Mouse (Mus musculus) heart, embryonic 13.5 days (tissue): ENCODE measurements around the gene Ssbp3. TPM values are rescaled to one million over a fixed set of nuclear protein-coding genes. Genes with fewer than 3 reads are reported as not detected.

ENCODE experiments used
- ATAC-seq: fragments of 200-750 bp; cut with Nextera tagmentation; 2 replicates; pipeline ENCODE4 v1.8.0; 2017; ENCODE audit warnings: moderate TSS enrichment; ENCODE audit not compliant: insufficient number of reproducible peaks, low FRiP score, low TSS enrichment; ENCODE audit errors: extremely low read depth
- H3K27ac ChIP-seq: fragments of 300-500 bp; sonication (generic); replicated peaks from 2 replicates; pipeline ENCODE4 v1.5.1; 2015; ENCODE audit warnings: moderate library complexity, mild to moderate bottlenecking, inconsistent platforms
- H3K27me3 ChIP-seq: fragments of 300-500 bp; sonication (generic); replicated peaks from 2 replicates; pipeline ENCODE4 v1.6.1; 2015; ENCODE audit warnings: mild to moderate bottlenecking, inconsistent platforms
- H3K36me3 ChIP-seq: fragments of 300-500 bp; sonication (generic); 2 replicates; pipeline ENCODE4 v1.6.1; 2015; ENCODE audit warnings: mild to moderate bottlenecking, inconsistent platforms
- H3K4me1 ChIP-seq: fragments of 300-500 bp; sonication (generic); 2 replicates; pipeline ENCODE4 v1.6.1; 2015; ENCODE audit warnings: inconsistent platforms
- H3K4me2 ChIP-seq: fragments of 300-500 bp; sonication (generic); 2 replicates; pipeline ENCODE4 v1.6.1; 2015; ENCODE audit warnings: inconsistent platforms, mild to moderate bottlenecking, moderate library complexity
- H3K4me3 ChIP-seq: fragments of 300-500 bp; sonication (generic); 2 replicates; pipeline ENCODE4 v1.5.1; 2015; ENCODE audit warnings: moderate library complexity, mild to moderate bottlenecking, inconsistent platforms
- H3K9ac ChIP-seq: fragments of 300-500 bp; sonication (generic); 2 replicates; pipeline ENCODE4 v1.6.1; 2015; ENCODE audit warnings: inconsistent platforms, mild to moderate bottlenecking, moderate library complexity
- H3K9me3 ChIP-seq: fragments of 300-500 bp; sonication (generic); 2 replicates; pipeline ENCODE4 v1.6.1; 2016; ENCODE audit warnings: inconsistent platforms
- WGBS: fragments of 180-500 bp; shearing (Covaris S2); methylation state at CpG from one replicate; pipeline ENCODE4 v1.1.7; 2015; ENCODE audit warnings: mixed read lengths; 5-methylcytosine and 5-hydroxymethylcytosine counted together
- polyA plus RNA-seq: library from polyadenylated mRNA; unstranded; fragments of >200 nt; fragmentation: Nextera tagmentation; extraction: Ambion mirVana; gene quantifications from 2 replicates; pipeline ENCODE4 v1.2.1, GENCODE M21; 2015

Ssbp3 gene
- polyA plus RNA-seq, 1 experiment from 2014 or later: 61.9 TPM

DNA sequence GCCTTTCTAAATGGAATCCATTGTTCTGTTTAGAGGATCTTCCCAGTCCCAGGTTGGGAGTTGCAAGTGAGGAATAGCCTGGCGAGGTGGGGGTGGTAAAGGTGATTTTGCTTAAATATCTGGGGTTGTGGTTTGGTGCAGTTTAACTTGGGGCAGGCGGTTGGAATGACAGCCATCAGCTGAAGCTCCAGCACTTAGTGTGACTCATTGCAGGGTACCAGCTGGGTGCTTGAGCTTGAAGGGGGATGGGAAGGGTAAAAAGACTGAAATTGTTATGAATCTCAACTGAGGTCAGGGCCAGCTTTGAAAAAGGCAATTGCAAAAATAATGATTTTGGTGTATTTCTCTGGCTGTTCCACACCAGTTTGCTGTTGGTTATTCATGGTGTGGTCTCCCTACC lies 50.0 kb downstream of the Ssbp3 start:
- H3K4me1 ChIP-seq: peaks cover 74% of the 10 kb centered on the region

DNA sequence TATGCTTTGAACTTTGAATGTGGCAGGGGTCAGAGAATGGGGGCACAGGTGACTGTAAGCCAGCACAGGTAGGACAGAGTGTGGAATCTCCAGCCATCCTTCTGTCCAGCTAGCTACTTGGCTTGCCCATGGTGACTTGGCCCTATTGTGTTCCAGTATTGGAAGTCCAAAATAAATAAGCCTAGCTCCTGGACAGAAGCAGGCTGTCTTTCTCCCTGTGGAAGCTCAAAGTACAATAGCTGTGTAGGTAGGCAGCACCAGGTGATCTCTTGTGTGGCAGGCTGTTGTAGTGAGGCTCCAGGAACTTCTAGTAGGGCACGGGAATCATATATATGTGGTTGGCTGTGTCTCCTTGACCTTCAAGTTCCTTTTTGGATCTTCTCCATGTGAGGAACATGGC lies 50.8 kb downstream of the Ssbp3 start:
- no peaks in the 10 kb centered on the region for H3K27me3 ChIP-seq
- no peak overlapping the region for H3K4me2 ChIP-seq
- no peak overlapping the region for H3K27ac ChIP-seq
- H3K36me3 ChIP-seq: peaks cover 6% of the 10 kb centered on the region; the same call in 1 of the 2 replicates
- ATAC-seq: no peak
- WGBS: 86% methylated on average over 1 of the region's 1 CpGs
- no peaks in the 10 kb centered on the region for H3K9me3 ChIP-seq
- no peak overlapping the region for H3K9ac ChIP-seq
- H3K4me1 ChIP-seq: peaks cover 71% of the 10 kb centered on the region
- H3K4me3 ChIP-seq: no peak overlapping the region

More for the DNA sequence above, 50.0 kb downstream of the Ssbp3 start:
- Histone ChIP-seq H3K27me3 (no peaks in the 10 kb centered on the region), H3K36me3 (peaks cover 4% of the 10 kb centered on the region; the same call in 1 of the 2 replicates), H3K4me3 (no peak overlapping the region), H3K9me3 (no peaks in the 10 kb centered on the region), H3K9ac (no peak overlapping the region), H3K27ac (no peak overlapping the region), H3K4me2 (no peak overlapping the region)
- ATAC-seq: no peak
- 90% methylated on average over 2 of the region's 2 CpGs for WGBS

GRCm38 (mm10) chr4:106964356-106964755 lies 53.9 kb downstream of the Ssbp3 start:
- H3K4me1 ChIP-seq: peaks cover 76% of the 10 kb centered on the region
- H3K4me3 ChIP-seq: no peak overlapping the region
- 57% methylated on average over 9 of the region's 9 CpGs for WGBS
- no peak for ATAC-seq
- no peak overlapping the region for H3K9ac ChIP-seq
- H3K36me3 ChIP-seq: peaks cover 6% of the 10 kb centered on the region; the same call in 1 of the 2 replicates
- no peaks in the 10 kb centered on the region for H3K27me3 ChIP-seq
- H3K9me3 ChIP-seq: no peaks in the 10 kb centered on the region
- 0 out of 2 replicates have a peak overlapping the region, but pooled peaks have one; percentile 12 for H3K27ac ChIP-seq
- no peak overlapping the region for H3K4me2 ChIP-seq

DNA sequence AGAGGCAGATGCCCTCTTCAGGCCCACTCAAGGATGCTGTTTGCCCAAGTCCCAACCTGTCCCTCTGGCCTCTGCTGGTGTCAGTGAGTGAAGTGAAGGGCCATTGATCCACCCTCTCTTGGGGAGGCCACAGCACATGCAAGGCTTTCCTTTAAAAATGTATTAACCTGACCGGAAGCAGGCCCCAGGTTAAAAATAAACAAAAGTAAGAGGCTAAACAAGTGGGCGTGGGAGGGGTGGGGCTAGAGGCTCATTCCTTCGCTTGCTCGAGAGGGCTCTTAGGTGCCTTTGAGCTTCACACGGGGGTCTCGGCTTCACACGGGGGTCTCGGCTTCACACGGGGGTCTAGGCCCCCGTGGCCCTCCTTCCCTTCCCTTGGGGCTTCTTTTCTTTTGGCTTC lies 54.5 kb downstream of the Ssbp3 start:
- peaks cover 77% of the 10 kb centered on the region for H3K4me1 ChIP-seq
- no peak overlapping the region for H3K9ac ChIP-seq
- H3K36me3 ChIP-seq: peaks cover 6% of the 10 kb centered on the region; the same call in 1 of the 2 replicates
- ATAC-seq: no peak
- 71% methylated on average over 10 of the region's 10 CpGs for WGBS
- H3K9me3 ChIP-seq: no peaks in the 10 kb centered on the region
- H3K27ac ChIP-seq: no peak overlapping the region
- H3K4me3 ChIP-seq: no peak overlapping the region
- no peak overlapping the region for H3K4me2 ChIP-seq
- no peaks in the 10 kb centered on the region for H3K27me3 ChIP-seq

- H3K27ac ChIP-seq: peak overlapping the region; percentile 13; the same call in 1 of the 2 replicates
- peak overlapping the region; percentile 34; the same call in 1 of the 2 replicates for H3K9ac ChIP-seq
- ATAC-seq: no peak
- no peak overlapping the region for H3K4me3 ChIP-seq
- H3K9me3 ChIP-seq: no peaks in the 10 kb centered on the region
- no peaks in the 10 kb centered on the region for H3K27me3 ChIP-seq
- peaks cover 91% of the 10 kb centered on the region for H3K4me1 ChIP-seq
- H3K4me2 ChIP-seq: peak overlapping the region; percentile 4; the same call in 1 of the 2 replicates
- peaks cover 6% of the 10 kb centered on the region; the same call in 1 of the 2 replicates for H3K36me3 ChIP-seq
- WGBS: 47% methylated on average over 3 of the region's 3 CpGs
Measured at GRCm38 (mm10) chr4:106966443-106966842, 55.9 kb downstream of the Ssbp3 start.

GRCm38 (mm10) chr4:106968910-106969309 lies 58.4 kb downstream of the Ssbp3 start:
- H3K4me3 ChIP-seq: no peak overlapping the region
- 42% methylated on average over 8 of the region's 8 CpGs for WGBS
- H3K36me3 ChIP-seq: peaks cover 6% of the 10 kb centered on the region; the same call in 1 of the 2 replicates
- peak overlapping the region; percentile 87 for H3K27ac ChIP-seq
- peak overlapping the region; percentile 58 for H3K9ac ChIP-seq
- no peaks in the 10 kb centered on the region for H3K27me3 ChIP-seq
- H3K4me1 ChIP-seq: peaks cover 98% of the 10 kb centered on the region
- no peaks in the 10 kb centered on the region for H3K9me3 ChIP-seq
- H3K4me2 ChIP-seq: peak overlapping the region; percentile 36
- ATAC-seq: no peak

GRCm38 (mm10) chr4:106970786-106971185 lies 60.3 kb downstream of the Ssbp3 start:
- Histone ChIP-seq H3K4me2 (no peak overlapping the region), H3K9me3 (no peaks in the 10 kb centered on the region), H3K27me3 (no peaks in the 10 kb centered on the region), H3K9ac (no peak overlapping the region), H3K27ac (0 out of 2 replicates have a peak overlapping the region, but pooled peaks have one; percentile 9), H3K36me3 (no peaks in the 10 kb centered on the region; the same call in 1 of the 2 replicates), H3K4me1 (peaks cover 93% of the 10 kb centered on the region), H3K4me3 (no peak overlapping the region)
- 68% methylated on average over 7 of the region's 7 CpGs for WGBS
- ATAC-seq: no peak

DNA sequence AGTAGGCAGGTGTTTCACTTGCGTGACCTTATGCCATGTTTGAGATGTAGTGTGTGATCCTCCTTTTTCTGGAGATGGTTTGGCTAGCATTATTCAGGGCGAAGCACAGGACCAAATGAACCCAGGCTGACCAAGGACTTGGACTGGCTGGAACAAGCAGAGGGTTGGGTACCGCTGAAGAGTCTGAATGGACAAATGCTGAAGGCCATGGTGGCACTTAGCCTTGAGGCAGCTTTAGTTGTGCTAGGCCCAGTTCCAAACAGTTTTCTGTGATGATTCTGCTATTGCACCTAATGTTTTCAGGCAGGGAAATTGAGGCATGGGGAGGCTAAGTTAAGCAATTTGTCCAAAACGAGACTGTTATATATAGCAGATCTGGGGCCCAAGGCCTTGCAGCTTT lies 61.6 kb downstream of the Ssbp3 start:
- H3K9ac ChIP-seq: no peak overlapping the region
- 89% methylated on average over 4 of the region's 4 CpGs for WGBS
- no peaks in the 10 kb centered on the region; the same call in 1 of the 2 replicates for H3K36me3 ChIP-seq
- ATAC-seq: no peak
- H3K27me3 ChIP-seq: no peaks in the 10 kb centered on the region
- no peak overlapping the region for H3K4me2 ChIP-seq
- H3K27ac ChIP-seq: no peak overlapping the region
- H3K9me3 ChIP-seq: no peaks in the 10 kb centered on the region
- H3K4me1 ChIP-seq: peaks cover 94% of the 10 kb centered on the region
- H3K4me3 ChIP-seq: no peak overlapping the region

DNA sequence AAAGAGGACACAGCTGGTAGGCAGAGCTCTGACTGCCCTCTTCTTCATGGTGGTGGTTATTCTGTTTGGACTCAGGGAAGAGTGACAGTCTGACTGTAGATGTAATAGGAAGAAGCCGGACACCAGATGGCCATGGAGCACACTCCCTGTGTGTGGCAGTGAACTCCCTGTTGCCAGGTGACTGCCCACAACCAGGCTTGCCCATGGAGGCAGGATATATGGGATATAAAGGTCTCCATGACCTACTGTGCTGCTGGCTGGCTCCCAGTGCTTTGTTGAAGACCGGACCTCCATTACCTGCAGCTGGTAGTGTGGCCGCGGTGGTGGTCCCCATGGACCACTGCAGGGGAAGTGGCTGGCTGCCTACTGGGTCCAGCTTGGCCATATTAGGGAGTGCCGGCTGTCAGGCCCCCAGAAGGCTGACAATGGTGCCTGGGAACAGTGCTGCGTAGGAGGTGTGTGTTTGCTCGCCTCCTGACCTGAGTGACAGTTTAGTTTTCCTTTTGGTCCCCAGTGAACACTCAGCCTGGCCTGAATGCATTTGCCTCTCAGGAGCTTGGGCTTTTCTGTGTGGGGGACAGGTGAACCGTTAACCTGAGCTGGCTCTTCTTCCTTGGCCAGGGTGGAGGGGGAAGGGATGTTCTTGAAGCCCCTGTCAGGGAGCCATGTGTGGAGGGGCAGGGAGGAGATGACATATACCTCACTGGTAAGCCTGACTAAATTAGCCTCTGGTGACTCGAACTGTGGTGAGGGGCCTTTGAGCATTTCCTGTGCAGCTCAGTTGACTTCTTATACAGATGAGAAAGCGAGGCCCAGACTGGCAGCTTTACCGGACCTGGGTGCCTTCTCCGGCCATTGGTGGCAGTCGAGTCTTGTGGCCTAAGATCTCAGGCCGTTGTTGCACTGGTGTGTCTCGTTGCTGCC lies 62.2 kb downstream of the Ssbp3 start:
- H3K36me3 ChIP-seq: no peaks in the 10 kb centered on the region; the same call in 1 of the 2 replicates
- H3K4me3 ChIP-seq: no peak overlapping the region
- H3K27me3 ChIP-seq: no peaks in the 10 kb centered on the region
- ATAC-seq: no peak
- H3K27ac ChIP-seq: no peak overlapping the region
- 73% methylated on average over 15 of the region's 15 CpGs for WGBS
- no peak overlapping the region for H3K9ac ChIP-seq
- peaks cover 94% of the 10 kb centered on the region for H3K4me1 ChIP-seq
- H3K9me3 ChIP-seq: no peaks in the 10 kb centered on the region
- no peak overlapping the region for H3K4me2 ChIP-seq

GRCm38 (mm10) chr4:106975324-106975723 lies 64.8 kb downstream of the Ssbp3 start:
- peaks cover 92% of the 10 kb centered on the region for H3K4me1 ChIP-seq
- H3K36me3 ChIP-seq: no peaks in the 10 kb centered on the region; the same call in none of the 2 replicates
- ATAC-seq: no peak
- H3K9me3 ChIP-seq: no peaks in the 10 kb centered on the region
- no peaks in the 10 kb centered on the region for H3K27me3 ChIP-seq
- H3K9ac ChIP-seq: no peak overlapping the region
- H3K4me2 ChIP-seq: no peak overlapping the region
- H3K4me3 ChIP-seq: no peak overlapping the region
- no peak overlapping the region for H3K27ac ChIP-seq
- WGBS: 80% methylated on average over 6 of the region's 6 CpGs

DNA sequence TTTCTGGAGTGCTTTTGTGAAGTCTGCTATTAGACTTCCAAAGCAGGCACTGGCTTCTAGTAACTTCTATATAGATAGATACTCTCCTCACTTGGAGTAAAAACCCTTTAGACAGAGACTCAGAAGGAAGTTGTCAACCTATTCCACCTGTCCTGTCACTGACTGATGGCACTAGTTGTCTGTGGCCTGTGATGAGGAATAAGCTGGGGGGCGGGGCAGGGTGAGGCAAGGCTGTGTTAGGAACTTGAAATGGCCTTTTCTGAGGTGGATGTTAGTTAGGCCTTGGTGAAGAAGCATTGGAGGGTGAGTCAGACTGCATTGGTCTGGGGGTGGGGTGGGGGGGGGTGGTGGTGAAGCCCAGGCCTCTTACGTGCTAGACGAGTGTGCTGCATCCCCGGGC lies 65.4 kb downstream of the Ssbp3 start:
- Histone ChIP-seq H3K4me3 (no peak overlapping the region), H3K9me3 (no peaks in the 10 kb centered on the region), H3K27me3 (no peaks in the 10 kb centered on the region), H3K9ac (0 out of 2 replicates have a peak overlapping the region, but pooled peaks have one; percentile 41), H3K36me3 (no peaks in the 10 kb centered on the region; the same call in none of the 2 replicates), H3K4me2 (no peak overlapping the region), H3K27ac (no peak overlapping the region), H3K4me1 (peaks cover 92% of the 10 kb centered on the region)
- no peak for ATAC-seq
- WGBS: 63% methylated on average over 4 of the region's 4 CpGs
